Mouse (Mus musculus) heart, postnatal 10 days (tissue): ENCODE measurements around the gene Stac2. TPM values are rescaled to one million over a fixed set of nuclear protein-coding genes. Genes with fewer than 3 reads are reported as not detected.

Source experiments
- DNase-seq, 2 experiments: peaks; one replicate each; pipeline ENCODE4 v3.0.0; 2021
- intact Hi-C: fragments of 180-260 bp; cut with DNase I; formaldehyde crosslinking; loops from one replicate; pipeline ENCODE4 v1.15.1; 2025
- total RNA-seq, 2 experiments: library from RNA; stranded (reverse); gene quantifications; 2 replicates each; pipeline ENCODE4 v1.2.3; 2021

Gene Stac2
- total RNA-seq, 2 experiments from 2014 or later, result 0.31 to 0.42 TPM

- peak; percentile 75 to 76 for DNase-seq
- intact Hi-C loops, result no loop called here
Observed at GRCm38 (mm10) chr11:98022555-98023371, 30.5 kb downstream of the Stac2 start, which contains the start of gene Cacnb1. Gene Cacnb1 (minus strand): TSS chr11:98023034.

GRCm38 (mm10) chr11:98022253-98022554, 31.1 kb downstream of the Stac2 start:
- intact Hi-C loops, result no loop called here
- DNase-seq, result no peak

GRCm38 (mm10) chr11:98021565-98022252, 31.6 kb downstream of the Stac2 start:
- intact Hi-C loops, result no loop called here
- DNase-seq, result peak in 1 of 2 experiments; percentile 53

GRCm38 (mm10) chr11:98021118-98021517, 32.1 kb downstream of the Stac2 start:
- intact Hi-C loops, result no loop called here
- DNase-seq, result no peak

- no peak for DNase-seq
- intact Hi-C loops, result no loop called here
Observed at GRCm38 (mm10) chr11:98020710-98021109, 32.6 kb downstream of the Stac2 start.

GRCm38 (mm10) chr11:98019883-98020610, 33.2 kb downstream of the Stac2 start:
- intact Hi-C loops, result no loop called here
- DNase-seq, result no peak

- DNase-seq, result no peak
- intact Hi-C loops, result no loop called here
Observed at GRCm38 (mm10) chr11:98018858-98019641, 34.2 kb downstream of the Stac2 start.

GRCm38 (mm10) chr11:98018222-98018621, 35.0 kb downstream of the Stac2 start:
- no peak for DNase-seq
- intact Hi-C loops, result no loop called here

- no peak for DNase-seq
- intact Hi-C loops, result no loop called here
Observed at GRCm38 (mm10) chr11:98016824-98017223, 36.4 kb downstream of the Stac2 start.

- no peak for DNase-seq
- intact Hi-C loops, result no loop called here
Observed at GRCm38 (mm10) chr11:98016177-98016576, 37.1 kb downstream of the Stac2 start.

- no peak for DNase-seq
- intact Hi-C loops, result no loop called here
Observed at GRCm38 (mm10) chr11:98012831-98013230, 40.4 kb downstream of the Stac2 start.

GRCm38 (mm10) chr11:98011716-98012115, 41.5 kb downstream of the Stac2 start:
- intact Hi-C loops, result no loop called here
- no peak for DNase-seq

- intact Hi-C loops, result no loop called here
- no peak for DNase-seq
Observed at GRCm38 (mm10) chr11:98008087-98008486, 45.2 kb downstream of the Stac2 start.

GRCm38 (mm10) chr11:98005686-98006085, 47.6 kb downstream of the Stac2 start:
- intact Hi-C loops, result no loop called here
- DNase-seq, result peak; percentile 84 to 86

GRCm38 (mm10) chr11:98005076-98005475, 48.2 kb downstream of the Stac2 start:
- no peak for DNase-seq

GRCm38 (mm10) chr11:98004161-98004560, 49.1 kb downstream of the Stac2 start:
- DNase-seq, result no peak
- intact Hi-C loops, result no loop called here

More at GRCm38 (mm10) chr11:98005076-98005475, 48.2 kb downstream of the Stac2 start:
- intact Hi-C loops, result no loop called here

- DNase-seq, result no peak
- intact Hi-C loops, result no loop called here
Observed at GRCm38 (mm10) chr11:98003171-98003671, 50.0 kb downstream of the Stac2 start.

- intact Hi-C loops, result no loop called here
- peak; percentile 77 to 91 for DNase-seq
Observed at GRCm38 (mm10) chr11:98002627-98003026, 50.6 kb downstream of the Stac2 start.

- intact Hi-C loops, result no loop called here
- DNase-seq, result no peak
Observed at GRCm38 (mm10) chr11:98001986-98002385, 51.3 kb downstream of the Stac2 start.

- DNase-seq, result peak in 1 of 2 experiments; percentile 2
- intact Hi-C loops, result no loop called here
Observed at GRCm38 (mm10) chr11:98001351-98001824, 51.9 kb downstream of the Stac2 start.
